Mouse (Mus musculus) MEL-GATA-1-ER (cell line): ENCODE measurements at regions not wholly inside any gene's neighbourhood (a gene's known extent, or its start where the extent isn't known, plus 50 kb on each side); places are given as distances from the start of the nearest gene placed in this dataset.
A peak's percentile ranks its signal among the peaks of the same experiment; 100 is the strongest.
"Not testable (repeated sequence)": the region's sequence is repeated elsewhere in the genome, so short reads cannot be mapped to it uniquely, and the experiment has no call there.

Experiments used
- DNase-seq: peaks from one replicate; pipeline ENCODE4 v3.0.0-alpha.2; 2012; ENCODE audit warnings: low read depth; ENCODE audit errors: extremely low read depth

- peak; percentile 76 for DNase-seq
Measured at GRCm38 (mm10) chr13:74563483-74564330, 69.9 kb upstream of the Zfp825 start.

GRCm38 (mm10) chr13:74564331-74564727, 70.5 kb upstream of the Zfp825 start:
- not testable (repeated sequence) for DNase-seq

- peak; percentile 5 for DNase-seq
Measured at GRCm38 (mm10) chr13:74569967-74570366, 69.4 kb upstream of the Erap1 start.
